Mouse (Mus musculus) intestine, postnatal 0 days (tissue): ENCODE measurements around the gene Pitpnm2. TPM values are rescaled to one million over a fixed set of nuclear protein-coding genes. Genes with fewer than 3 reads are reported as not detected.

ENCODE experiments used
- ATAC-seq: fragments of 200-750 bp; cut with Nextera tagmentation; 2 replicates; pipeline ENCODE4 v1.8.0; 2017; ENCODE audit warnings: mild to moderate bottlenecking, moderate TSS enrichment, moderate library complexity
- H3K27ac ChIP-seq: fragments of 300-500 bp; sonication (generic); 2 replicates; pipeline ENCODE4 v1.5.1; 2014; ENCODE audit warnings: mild to moderate bottlenecking, low read depth, low read length, moderate library complexity
- H3K27me3 ChIP-seq: fragments of 300-500 bp; sonication (generic); replicated peaks from 2 replicates; pipeline ENCODE4 v1.6.1; 2014; ENCODE audit warnings: low read length, mixed read lengths; ENCODE audit not compliant: control insufficient read depth, insufficient read depth
- H3K36me3 ChIP-seq: fragments of 300-500 bp; sonication (generic); 2 replicates; pipeline ENCODE4 v1.6.1; 2014; ENCODE audit warnings: mild to moderate bottlenecking, moderate library complexity; ENCODE audit not compliant: control insufficient read depth, insufficient read depth
- H3K4me1 ChIP-seq: fragments of 300-500 bp; sonication (generic); replicated peaks from 2 replicates; pipeline ENCODE4 v1.6.1; 2014; ENCODE audit warnings: antibody characterized with exemption, low read length, mixed read lengths; ENCODE audit not compliant: control insufficient read depth, insufficient read depth
- H3K4me2 ChIP-seq: fragments of 300-500 bp; sonication (generic); replicated peaks from 2 replicates; pipeline ENCODE4 v1.6.1; 2014; ENCODE audit warnings: low read depth, mild to moderate bottlenecking, moderate library complexity
- H3K4me3 ChIP-seq: fragments of 300-500 bp; sonication (generic); 2 replicates; pipeline ENCODE4 v1.5.1; 2014; ENCODE audit warnings: low read depth, low read length
- H3K9ac ChIP-seq: fragments of 300-500 bp; sonication (generic); 2 replicates; pipeline ENCODE4 v1.6.1; 2014; ENCODE audit warnings: mild to moderate bottlenecking, low read depth, low read length
- H3K9me3 ChIP-seq: fragments of 300-500 bp; sonication (generic); 2 replicates; pipeline ENCODE4 v1.6.1; 2016; ENCODE audit warnings: mixed run types; ENCODE audit not compliant: control insufficient read depth
- CTCF ChIP-seq: sonication (generic); IDR thresholded peaks from 2 replicates; pipeline ENCODE4 v1.5.1; 2016; ENCODE audit warnings: low read depth, mild to moderate bottlenecking, control low read depth, antibody characterized with exemption, moderate library complexity
- WGBS: fragments of 180-500 bp; shearing (Covaris S2); extraction: QIAGEN DNeasy Blood & Tissue Kit; methylation state at CpG from one replicate; pipeline ENCODE4 v1.1.7; 2014; 5-methylcytosine and 5-hydroxymethylcytosine counted together
- polyA plus RNA-seq: library from polyadenylated mRNA; unstranded; fragments of >200 nt; fragmentation: Nextera tagmentation; extraction: Ambion mirVana; gene quantifications from 2 replicates; pipeline ENCODE4 v1.2.1, GENCODE M21; 2015

Gene Pitpnm2
- polyA plus RNA-seq, 1 experiment from 2014 or later = 1.5 TPM

DNA sequence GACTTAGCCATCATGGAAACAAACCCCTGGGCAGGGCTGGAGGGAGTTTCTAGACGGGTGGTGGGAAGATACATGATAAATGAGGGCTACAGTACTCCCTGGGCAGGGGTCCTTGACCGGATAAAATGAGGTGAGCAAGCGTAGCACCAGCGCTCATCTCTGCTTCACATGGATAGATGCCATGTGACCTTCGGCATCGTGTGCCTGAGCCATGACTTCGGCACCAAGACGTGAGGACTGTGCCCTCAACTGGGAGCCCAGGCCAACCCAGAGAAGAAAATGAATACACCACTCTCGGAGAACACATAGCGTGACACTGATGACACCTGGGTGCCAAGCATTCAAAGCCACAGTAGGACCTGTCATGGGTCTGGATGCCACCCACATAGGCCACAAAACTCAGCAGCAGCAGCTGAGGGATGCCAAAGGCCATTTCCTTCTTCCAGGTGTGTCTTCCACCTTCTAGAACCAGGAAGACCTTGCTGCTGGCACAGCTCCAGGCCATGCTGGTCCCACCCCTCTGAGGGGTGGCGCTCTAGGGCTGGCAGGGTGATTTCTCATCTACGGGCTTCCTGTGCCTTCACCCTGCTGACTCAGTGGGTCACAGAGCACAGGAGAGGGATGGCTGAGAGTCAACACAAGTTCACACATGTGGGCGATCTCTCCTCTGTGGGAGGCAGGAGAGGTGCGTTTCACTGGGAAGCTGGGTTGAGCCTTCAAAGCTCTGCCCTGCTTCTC lies 165.5 kb downstream of the Pitpnm2 start:
- ATAC-seq = peak; percentile 77
- 69% methylated on average over 14 of the region's 14 CpGs for WGBS
- H3K36me3 ChIP-seq = no peaks in the 10 kb centered on the region; the same call in 1 of the 2 replicates
- H3K9ac ChIP-seq = no peak overlapping the region
- no peaks in the 10 kb centered on the region for H3K4me1 ChIP-seq
- H3K9me3 ChIP-seq = no peaks in the 10 kb centered on the region
- no peak overlapping the region for H3K4me3 ChIP-seq
- no peak overlapping the region; the same call in 1 of the 2 replicates for H3K4me2 ChIP-seq
- no peaks in the 10 kb centered on the region for H3K27me3 ChIP-seq
- TF ChIP-seq CTCF = peak; percentile 36; the same call in 1 of the 2 replicates
- peak overlapping the region; percentile 41; the same call in 1 of the 2 replicates for H3K27ac ChIP-seq

- H3K27ac ChIP-seq = no peak overlapping the region
Measured at GRCm38 (mm10) chr5:124082941-124083688, 166.4 kb downstream of the Pitpnm2 start.

DNA sequence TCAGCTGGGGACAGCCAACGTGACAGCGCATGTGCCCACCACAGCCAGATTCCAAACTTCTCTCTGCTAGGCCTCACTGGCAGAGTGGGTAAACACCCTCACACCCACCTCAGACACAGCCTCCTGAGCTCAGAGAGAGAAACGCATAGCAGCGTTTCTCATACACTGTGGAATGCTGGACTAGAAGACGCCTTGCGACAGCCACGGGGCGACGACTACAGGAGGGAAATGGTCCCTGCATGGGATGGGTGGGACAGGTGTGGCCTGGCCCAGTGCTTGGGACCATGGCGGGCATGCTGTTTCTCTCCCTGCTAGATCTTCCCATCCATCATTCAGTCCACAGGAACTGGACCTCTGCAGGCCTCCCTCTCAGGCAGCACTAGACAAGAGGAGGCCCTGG lies 167.1 kb downstream of the Pitpnm2 start:
- Histone ChIP-seq H3K36me3 (no peaks in the 10 kb centered on the region), H3K4me1 (no peaks in the 10 kb centered on the region), H3K4me3 (no peak overlapping the region), H3K27me3 (no peaks in the 10 kb centered on the region), H3K9ac (no peak overlapping the region), H3K4me2 (no peak overlapping the region), H3K9me3 (no peaks in the 10 kb centered on the region), H3K27ac (no peak overlapping the region)
- 75% methylated on average over 10 of the region's 10 CpGs for WGBS
- TF ChIP-seq CTCF = peak; percentile 48
- no peak for ATAC-seq

More at GRCm38 (mm10) chr5:124082941-124083688, 166.4 kb downstream of the Pitpnm2 start:
- no peak overlapping the region for H3K4me2 ChIP-seq
- 90% methylated on average over 17 of the region's 17 CpGs for WGBS
- no peaks in the 10 kb centered on the region for H3K36me3 ChIP-seq
- no peaks in the 10 kb centered on the region for H3K9me3 ChIP-seq
- H3K9ac ChIP-seq = no peak overlapping the region; the same call in 1 of the 2 replicates
- no peak for ATAC-seq
- TF ChIP-seq CTCF = 0 out of 2 replicates have a peak, but pooled peaks have one; percentile 4
- no peaks in the 10 kb centered on the region for H3K4me1 ChIP-seq
- H3K4me3 ChIP-seq = no peak overlapping the region
- no peaks in the 10 kb centered on the region for H3K27me3 ChIP-seq

DNA sequence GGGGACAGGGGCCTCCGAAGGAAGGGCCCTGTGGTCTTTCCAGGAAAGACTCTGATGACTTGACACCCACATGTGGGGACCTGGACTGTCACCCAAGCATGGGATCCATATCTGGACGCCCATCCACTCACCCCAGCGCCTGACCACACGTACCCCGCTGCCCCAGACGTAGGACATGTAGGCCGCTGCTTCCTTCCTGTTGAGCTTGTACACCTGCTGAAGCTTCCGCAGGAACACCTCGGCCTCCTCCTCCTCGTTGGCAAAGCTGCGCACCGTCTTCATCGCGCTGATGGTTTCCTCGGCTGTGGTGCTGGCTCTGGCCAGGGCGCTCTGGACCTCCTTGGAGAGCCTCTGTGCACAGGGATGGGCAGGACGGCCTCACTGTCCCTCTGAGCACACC lies 169.7 kb downstream of the Pitpnm2 start:
- H3K4me2 ChIP-seq = no peak overlapping the region
- ATAC-seq = no peak
- H3K27me3 ChIP-seq = no peaks in the 10 kb centered on the region
- WGBS = 91% methylated on average over 17 of the region's 17 CpGs
- no peaks in the 10 kb centered on the region for H3K36me3 ChIP-seq
- no peak overlapping the region for H3K4me3 ChIP-seq
- H3K9ac ChIP-seq = no peak overlapping the region
- H3K27ac ChIP-seq = no peak overlapping the region
- no peaks in the 10 kb centered on the region for H3K9me3 ChIP-seq
- TF ChIP-seq CTCF = no peak
- H3K4me1 ChIP-seq = peaks cover 4% of the 10 kb centered on the region; the same call in 1 of the 2 replicates

GRCm38 (mm10) chr5:124078794-124079416 lies 170.7 kb downstream of the Pitpnm2 start:
- no peak for TF ChIP-seq CTCF
- Histone ChIP-seq H3K4me3 (no peak overlapping the region), H3K9ac (no peak overlapping the region), H3K4me1 (peaks cover 4% of the 10 kb centered on the region; the same call in 1 of the 2 replicates), H3K27me3 (no peaks in the 10 kb centered on the region), H3K36me3 (no peaks in the 10 kb centered on the region), H3K27ac (no peak overlapping the region), H3K9me3 (no peaks in the 10 kb centered on the region), H3K4me2 (no peak overlapping the region)
- ATAC-seq = no peak
- WGBS = 65% methylated on average over 9 of the region's 9 CpGs
